Mouse (Mus musculus) kidney, postnatal 25 days (tissue): ENCODE measurements around the gene Reps2.

Experiments
- DNase-seq, 2 experiments: peaks; one replicate each; pipeline ENCODE4 v3.0.0; 2021; ENCODE audit warnings: mixed read lengths in 2 of 2

Reps2 gene

DNA sequence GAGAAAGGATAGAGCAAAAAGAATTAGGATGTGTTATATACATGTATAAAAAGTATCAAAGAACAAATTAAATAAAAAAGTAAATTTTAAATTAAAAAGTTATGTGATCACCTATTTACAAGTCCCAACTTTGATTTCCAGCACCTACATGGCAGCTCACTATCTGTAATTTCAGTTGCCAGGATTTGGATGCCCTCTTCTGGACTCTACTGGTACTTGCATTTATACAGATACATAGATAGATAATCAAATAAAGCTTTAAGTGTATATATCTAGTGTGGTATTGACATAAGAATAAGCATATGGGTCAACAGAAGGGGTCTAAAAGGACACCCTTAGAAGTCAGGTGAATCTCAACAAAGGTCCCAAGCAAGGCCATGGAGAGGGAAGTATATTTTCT lies 155.7 kb downstream of the Reps2 start:
- DNase-seq: no peak

DNA sequence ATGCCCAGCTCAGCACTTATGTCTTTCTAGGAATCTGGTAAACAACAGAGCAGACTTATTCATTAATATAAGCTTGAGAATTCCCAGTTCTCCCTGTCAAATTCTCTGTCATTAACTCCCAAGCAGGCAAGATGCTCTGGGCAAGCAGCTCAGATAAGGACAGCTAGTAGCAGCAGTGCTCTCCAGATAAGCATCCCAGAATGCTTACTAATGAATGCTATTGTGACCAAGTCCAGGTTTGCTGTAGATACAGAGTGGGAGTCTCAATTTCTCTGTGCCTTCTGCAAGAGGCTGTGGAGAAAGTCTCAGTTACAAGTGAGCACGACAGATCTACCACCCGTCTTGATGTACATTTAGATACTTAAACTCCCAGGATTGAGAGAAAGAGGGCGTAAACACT lies 173.2 kb downstream of the Reps2 start:
- no peak for DNase-seq

DNA sequence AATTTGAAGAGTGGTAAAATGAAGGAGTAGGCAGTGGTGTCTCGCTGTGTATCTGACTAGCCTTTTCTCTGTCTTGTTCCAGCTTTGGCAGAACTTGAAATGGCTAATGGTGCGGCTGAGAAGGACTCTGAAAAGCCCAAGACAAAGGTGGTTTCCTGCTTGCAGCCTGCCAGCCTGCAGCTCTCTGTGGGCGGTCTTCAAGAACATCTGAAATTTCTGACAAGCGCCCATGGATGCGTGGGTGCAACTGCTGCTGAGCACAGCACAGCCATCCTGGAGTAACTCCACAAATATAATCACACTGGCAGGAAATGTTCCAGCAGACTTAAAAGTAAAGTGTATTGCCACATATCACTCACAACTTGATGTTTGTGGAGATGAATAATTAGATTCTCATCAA lies 181.3 kb downstream of the Reps2 start:
- no peak for DNase-seq

DNA sequence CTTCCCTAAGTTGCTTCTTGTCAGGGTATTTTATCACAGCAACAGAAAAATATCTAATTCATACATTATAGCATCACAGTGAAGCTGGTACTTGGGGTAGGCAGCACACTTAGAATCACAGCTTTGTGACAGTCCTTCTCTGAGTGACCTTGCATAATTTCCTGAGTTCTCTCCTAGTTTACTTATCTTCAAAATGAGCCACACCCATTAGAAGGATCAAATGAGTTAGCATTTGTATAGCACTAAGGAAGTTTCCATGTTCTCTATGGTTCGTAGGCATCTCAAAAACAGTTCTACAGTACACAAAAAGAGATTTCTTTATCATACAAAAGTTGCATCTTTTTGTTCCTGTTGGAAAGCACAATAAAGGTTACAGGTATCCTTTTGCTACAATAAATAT lies 187.0 kb downstream of the Reps2 start:
- DNase-seq: no peak

DNA sequence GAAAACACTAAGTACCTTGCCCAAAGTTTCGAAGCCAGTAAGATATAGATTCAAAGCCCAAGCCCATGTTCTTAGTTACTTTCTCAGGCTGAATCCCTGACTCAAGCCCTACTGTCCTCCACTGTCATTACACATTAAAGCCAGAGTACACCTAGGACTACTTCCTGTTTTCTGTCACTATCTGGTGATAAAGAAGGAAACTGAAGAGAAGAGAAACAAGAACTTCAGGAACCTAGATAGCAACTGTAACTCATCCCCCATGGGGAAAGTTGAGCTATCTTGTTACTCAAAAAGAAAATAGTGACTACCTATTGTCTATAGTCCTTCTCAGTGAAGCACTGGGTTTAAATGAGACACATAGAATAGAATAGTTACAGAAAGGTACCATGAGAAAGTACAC lies 188.1 kb downstream of the Reps2 start:
- no peak for DNase-seq

DNA sequence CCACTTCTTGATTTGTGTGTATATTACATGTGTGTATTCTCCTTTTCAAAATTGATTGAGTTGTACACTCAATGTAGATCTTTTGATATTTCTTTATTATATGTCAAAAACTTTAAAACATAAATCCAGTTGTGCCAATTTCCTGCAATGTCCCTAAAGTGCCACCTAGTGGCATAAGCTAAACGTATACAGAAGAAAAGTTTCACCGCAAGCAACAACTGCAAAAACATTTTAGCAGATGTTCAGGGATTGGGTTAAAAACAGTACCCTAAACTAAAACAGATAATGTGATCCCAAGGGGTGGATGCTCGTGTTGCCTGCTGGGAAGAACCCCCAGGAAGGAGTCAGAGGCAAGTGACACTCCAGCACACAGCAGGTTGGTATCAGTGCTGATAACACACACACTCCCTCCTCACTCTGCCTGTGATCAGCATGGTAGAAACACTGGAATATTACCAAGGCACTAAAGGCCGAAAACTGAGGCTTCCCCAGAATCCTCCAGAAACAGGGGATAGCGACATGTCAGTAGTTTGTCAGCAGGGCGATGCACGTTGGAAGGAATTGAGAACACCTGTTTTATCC lies 189.5 kb downstream of the Reps2 start:
- DNase-seq: no peak

DNA sequence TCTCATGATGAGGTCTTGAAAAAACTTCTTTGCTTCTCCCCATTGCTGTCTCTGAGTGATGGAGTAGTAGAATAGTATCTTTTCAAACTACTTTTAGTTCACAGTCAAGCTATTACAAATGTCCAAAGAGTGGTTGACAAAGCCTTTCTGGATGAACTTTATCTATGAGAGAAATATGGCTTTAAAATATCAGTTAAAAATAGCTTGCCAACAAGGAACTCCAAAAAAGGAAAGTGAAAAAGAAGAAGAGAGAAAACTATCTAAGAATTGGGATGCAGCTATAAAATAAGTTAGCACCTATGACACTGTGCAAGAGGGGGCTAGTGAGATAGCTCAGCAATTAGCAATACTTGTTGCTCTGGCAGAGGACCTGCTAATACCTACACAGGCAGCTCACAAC lies 190.8 kb downstream of the Reps2 start:
- DNase-seq: no peak

DNA sequence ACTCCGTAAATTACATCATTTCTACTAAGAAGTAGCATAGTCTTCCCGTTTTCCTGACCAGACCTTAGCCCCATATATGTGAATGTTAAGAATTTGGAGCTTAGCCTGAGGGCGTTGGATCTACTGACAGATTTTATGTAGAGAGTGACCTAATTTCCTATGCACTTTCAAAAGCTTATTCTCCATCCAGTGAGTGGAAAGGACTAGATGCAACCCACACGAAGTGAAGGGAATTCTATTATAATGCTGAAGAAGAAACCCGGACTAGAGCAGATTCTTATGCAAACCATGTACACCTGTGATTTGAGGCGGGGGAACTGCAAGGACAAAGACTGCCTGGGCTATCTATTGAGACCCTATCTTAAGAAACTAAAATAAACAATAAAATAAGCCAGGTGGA lies 195.5 kb downstream of the Reps2 start:
- DNase-seq: no peak

DNA sequence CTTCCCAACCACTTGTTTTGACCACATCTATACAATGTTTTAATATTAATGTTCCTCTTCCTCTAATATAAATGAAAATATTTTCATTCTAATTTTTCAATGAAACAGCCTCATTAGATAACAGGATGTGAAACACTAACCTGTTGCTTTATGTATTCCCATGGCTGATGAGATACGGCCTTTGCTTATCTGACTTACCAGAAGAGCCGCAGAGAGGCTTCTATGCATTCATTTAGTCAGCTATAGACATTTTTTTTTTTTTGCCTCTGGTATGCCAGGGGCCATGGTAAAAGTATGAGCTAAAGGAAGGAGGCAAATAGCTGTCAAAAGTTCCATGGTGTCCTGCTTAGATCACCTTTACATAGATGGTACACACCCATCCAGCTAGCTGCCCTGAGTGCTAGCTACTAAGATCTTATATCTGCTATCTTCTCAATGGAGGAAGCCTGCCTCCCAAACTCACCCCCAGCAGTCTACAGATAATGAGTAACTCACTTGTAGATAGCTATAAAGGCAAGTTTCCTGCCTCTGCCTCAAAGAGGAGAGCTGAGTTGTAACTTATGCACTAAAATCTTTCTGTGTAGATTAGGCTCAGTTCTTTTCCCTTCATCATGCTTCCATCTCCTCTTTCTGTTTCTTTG lies 196.7 kb downstream of the Reps2 start:
- no peak for DNase-seq

DNA sequence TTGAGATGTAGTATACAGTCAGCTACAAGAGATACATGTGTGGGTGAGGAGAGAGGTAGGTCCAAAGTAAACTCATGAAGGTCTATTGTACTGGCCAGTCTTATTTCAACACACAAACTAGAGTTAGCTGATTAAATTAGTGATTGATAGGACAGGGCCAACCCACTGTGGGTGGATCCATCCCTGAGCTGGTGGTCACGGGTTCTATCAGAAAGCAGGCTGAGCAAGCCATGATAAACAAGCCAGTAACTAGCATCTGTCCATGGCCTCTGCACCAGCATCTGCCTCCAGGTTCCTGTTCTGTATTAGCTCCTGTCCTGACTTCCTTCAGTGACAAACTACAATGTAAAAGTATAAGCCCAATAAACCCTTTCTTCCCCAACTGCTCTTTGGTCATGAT lies 200.1 kb downstream of the Reps2 start:
- DNase-seq: no peak

DNA sequence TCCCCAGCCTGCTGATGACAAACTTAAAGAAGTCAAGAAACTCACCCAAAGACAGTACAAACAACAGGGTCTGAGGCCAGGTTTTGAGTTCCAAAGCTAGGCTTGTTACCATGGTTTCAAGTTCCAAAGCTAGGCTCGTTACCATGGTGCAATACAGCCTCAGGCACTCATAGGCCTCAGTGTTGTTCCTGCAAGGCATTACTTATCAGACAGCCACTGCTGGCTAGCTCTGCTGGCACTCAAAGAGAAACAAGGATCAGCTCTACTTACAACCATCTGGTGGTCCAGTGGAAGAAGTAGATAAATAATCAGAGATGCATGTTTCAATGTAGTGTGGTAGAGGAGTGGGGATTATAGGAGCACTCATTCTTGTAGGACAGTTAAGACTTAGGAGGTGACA lies 200.5 kb downstream of the Reps2 start:
- DNase-seq: no peak

DNA sequence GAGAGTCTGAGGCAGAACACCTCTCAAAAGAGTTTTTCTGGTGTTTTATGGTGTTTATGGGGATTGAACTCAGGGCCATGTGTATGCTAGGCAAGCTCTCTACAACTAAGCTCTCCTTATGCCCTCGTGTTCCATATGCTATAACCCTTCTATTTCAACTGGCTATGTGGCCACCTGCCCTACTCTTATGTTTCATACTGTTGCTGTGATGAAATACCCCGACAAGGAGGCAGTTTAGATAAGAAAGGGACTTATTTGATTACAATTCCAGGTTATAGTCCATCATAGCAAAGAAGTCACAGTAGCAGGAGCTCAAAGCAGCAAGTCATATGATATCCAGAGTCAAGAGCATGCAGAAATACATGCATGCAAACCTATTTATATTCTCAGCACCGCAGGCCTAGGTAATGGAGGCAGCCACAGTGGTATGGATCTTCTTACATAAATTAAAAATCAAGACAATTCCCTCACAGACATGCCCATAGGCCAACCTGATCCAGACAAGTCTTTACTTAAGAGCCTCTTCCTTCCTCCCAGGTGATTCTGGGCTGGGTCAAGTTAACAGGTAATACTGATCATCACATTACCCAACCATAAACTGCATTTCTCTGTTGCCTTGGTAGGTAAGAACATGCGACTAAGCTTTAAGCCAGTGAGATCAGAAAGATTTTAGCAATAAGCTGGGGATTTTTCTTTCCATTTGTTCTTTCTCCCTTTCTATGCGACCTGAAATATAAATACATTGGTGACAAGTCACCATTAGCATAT lies 210.5 kb downstream of the Reps2 start:
- DNase-seq: no peak

DNA sequence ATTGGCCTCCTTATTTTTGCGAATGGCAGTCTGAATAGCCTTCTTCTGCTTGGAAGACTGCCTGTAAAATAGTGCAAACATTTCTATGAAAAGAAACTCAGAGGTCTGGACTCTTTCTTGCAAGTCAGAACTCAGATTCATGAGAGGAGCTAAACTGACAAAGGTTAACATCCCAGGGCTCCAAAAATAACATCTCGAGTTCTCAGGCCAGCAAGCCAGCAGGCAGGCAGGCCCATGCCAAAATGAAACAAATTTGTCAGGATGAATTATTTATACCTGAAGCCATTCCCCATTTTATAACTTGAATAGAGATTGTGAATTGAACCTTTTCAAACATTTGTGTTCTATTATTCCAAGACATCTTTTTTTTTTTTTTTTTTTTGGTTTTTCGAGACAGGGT lies 215.8 kb downstream of the Reps2 start:
- no peak for DNase-seq

DNA sequence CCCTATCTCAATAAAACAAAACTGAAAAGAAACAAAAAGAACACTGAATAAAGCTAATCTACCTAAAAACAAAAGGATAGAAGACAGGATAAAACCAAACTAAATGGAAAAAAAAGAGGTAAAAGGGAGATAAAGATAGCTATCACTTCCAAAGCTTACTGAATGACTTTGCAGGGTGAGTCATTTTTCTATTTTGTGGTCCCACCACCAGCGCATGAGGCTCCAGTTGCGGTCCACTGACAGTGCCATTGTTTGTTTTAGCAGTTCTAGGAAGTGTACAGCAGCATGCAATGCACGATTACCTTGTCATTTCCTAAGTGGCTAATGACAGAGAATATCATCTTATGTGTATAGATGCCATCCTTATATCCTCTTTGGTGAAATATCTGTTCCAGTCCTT lies 224.0 kb downstream of the Reps2 start:
- DNase-seq: no peak

DNA sequence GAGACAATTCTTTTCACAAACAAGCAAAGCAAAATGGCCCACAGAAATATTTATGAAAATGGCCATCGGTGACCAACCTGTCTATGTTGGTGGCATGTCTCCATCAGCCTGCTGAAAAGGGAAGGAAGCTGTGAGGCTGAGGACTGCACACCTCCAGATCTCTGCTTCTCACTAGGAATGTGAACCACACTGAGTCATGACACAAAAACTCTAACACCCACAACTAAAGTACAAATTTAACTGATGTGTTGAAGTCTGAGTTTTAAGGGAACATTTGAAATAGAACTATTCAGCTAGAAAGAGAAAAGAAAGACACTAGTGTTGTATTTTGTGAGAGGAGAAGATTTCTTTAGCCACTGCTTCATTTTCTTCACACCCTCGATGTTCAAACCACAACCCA lies 230.3 kb downstream of the Reps2 start:
- no peak for DNase-seq

DNA sequence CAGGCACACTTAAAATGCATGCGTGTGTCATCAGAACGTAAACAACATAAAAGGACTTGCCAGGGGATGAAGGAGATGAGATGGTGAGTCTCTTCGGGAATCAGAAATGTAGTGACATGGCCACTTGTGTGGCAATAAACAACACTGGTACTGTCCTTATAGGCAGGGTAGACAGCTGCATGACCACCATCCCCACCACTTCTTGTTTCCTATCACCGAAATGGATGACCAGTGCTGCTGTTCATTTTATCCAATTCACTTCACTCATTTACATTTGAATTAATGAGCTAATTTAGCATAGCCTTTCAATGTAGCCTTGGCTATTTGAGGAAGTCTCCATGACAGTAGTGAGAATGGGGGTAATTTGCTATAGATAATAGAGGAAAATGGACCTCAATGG lies 236.2 kb downstream of the Reps2 start:
- no peak for DNase-seq

DNA sequence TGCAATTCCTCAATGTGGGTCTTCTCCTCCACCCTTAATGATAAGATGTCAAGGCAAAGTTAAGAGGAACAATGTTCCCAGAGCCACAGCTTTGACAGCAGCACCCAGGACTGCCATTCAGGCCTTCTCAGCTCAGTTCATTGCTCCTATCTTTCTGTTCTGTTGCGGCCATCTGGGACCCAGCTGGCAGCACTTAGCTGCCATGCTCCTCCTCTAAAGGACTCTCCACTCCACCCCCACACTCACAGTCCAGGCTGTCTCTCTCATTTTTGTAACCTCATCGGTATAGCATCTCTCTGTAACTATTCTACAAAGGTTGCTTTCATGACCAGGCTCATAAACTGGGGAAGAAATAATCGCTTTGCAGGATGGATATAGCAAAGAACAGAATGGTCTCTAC lies 241.0 kb downstream of the Reps2 start:
- no peak for DNase-seq

DNA sequence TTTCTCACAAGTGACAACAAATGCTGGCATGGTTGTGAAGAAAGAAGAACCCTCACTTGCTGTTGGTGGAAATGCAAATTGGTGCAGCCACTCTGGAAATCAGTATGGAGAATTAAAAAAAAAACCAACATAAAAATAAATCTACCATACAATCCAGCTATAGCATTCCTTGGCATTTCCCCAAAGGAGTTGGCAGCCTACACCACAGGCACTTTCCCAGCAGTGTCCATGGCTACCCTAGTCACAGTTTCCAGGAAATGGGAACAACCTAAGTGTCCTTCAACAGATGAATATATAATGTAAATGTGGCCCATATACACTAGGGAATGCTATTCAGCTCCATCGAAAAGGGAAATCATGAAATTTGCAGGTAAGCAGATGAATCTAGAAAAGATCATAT lies 262.7 kb downstream of the Reps2 start:
- no peak for DNase-seq

DNA sequence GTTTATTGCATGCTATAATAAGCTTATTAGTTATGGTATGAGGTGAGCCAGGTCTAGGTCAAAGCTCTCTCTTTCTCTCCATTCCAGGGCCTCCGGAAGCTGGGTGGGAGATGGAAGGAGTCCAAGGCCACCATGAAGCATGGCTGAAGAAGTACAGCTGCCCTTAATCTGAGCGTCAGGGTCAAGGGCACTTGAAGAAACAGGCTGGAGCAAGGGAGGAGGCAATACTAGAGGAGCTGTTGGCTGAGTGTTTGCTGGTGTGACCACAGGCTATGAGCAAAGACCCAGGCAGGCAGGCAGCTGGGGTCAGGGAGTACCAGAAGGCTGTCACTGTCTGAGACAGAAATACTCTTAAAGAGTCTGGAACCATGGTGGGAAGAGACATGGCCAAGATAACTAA lies 280.2 kb downstream of the Reps2 start:
- DNase-seq: peak; percentile 16 to 43
